Mouse (Mus musculus) right cerebral cortex, adult 2 months (tissue): ENCODE measurements around the gene Ppp1r1c.
A peak's percentile ranks its signal among the peaks of the same experiment; 100 is the strongest.
"Not testable (repeated sequence)": the region's sequence is repeated elsewhere in the genome, so short reads cannot be mapped to it uniquely, and the experiment has no call there.

Experiments
- DNase-seq, 2 experiments: peaks; one replicate each; pipeline ENCODE4 v3.0.0; 2021 to 2022; ENCODE audit warnings: low spot score in 2 of 2

Gene Ppp1r1c

GRCm38 (mm10) chr2:79744164-79744563 is 36.6 kb downstream of the Ppp1r1c start:
- no peak for DNase-seq

GRCm38 (mm10) chr2:79751685-79752084 is 44.1 kb downstream of the Ppp1r1c start:
- no peak for DNase-seq

- peak; percentile 38 to 49 for DNase-seq
These were observed 52.4 kb downstream of the Ppp1r1c start for GRCm38 (mm10) chr2:79760018-79760417.

DNA sequence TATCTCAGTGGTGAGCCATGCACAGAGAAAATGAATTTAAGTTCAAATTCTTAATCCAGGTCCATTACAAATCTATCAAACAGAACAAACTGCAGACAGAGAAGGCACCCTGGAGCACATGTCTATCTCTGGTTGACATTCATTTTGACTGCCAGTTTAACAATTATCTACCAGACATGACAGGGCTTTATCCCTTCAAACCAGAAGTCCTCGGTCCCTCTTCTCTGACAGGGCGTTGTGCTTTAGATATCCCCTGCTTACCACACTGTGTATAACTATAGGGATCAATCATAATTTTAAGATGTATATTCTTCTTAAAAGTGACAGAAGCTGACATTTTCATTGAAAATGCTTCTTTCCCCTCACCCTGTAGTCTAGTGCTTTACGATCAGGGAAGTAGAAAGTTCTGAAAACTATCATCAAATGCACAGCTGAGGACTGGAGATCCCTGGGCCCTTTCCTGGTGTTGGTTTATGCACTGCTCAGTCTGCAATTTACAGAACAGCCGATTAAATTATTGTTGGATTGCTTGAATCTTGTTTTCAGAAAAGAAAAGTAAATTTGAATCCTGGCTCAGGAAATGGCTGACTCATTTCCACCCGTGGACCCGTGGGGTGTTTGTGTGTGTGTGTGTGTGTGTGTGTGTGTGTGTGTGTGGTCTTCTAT is 55.3 kb downstream of the Ppp1r1c start:
- no peak for DNase-seq

GRCm38 (mm10) chr2:79765032-79765431 is 57.5 kb downstream of the Ppp1r1c start:
- no peak for DNase-seq

DNA sequence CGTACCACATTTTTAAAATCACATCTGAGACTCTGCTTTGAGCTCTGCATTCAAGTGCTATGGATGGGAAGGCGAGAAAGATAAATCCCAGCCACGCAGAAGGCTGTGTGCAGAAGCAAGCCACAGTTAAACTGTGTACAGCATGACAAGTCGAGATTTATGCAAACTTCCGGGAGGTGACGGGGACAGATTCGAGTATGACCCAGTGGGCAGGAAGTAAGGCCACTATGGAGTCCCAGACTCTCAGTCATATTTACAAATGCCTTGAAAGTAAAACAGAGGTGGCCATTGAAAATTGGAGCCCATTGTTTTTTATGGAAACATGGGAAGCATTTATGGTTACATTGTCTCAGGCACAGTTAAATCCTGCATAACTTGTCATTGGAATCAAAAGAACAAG is 58.1 kb downstream of the Ppp1r1c start:
- DNase-seq, result no peak

DNA sequence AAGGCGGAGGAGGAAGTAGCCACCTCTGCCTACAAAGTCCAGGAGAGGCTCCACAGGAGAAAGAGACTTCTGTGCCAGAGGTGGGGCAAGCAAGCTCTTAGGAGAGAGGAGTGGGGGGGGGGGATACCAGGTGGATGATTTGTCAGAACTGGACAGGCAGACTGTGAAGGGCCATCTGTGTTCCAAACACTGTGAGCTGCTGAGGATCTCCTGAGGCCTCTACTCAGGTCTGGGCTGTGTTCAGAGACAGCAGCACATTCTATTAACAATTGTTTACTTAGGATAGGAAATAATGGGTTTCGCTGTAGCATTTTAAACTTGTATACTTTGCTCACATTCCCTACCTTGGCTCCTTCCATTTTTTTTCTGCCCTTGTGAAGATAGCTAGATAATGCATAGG is 61.0 kb downstream of the Ppp1r1c start:
- DNase-seq, result no peak

GRCm38 (mm10) chr2:79770307-79770706 is 62.7 kb downstream of the Ppp1r1c start:
- no peak for DNase-seq

DNA sequence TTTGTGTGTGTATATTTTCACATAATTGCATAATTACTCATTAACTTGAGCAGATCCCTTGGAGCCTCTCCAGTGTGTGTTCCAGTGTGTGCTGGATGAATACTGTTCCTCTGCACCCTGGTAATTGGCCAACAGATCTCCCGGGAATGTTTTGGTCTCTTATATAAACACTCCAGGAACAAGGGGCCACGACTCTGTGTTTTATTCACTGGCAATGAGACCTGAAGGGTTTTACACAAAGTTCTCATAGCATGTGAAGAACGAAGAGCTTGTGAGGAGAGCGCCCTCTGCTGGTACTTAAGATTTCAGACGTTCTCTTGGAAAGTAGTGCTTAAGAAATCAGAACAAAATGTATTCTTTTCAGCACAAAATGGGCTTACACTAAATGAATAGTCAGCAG is 66.8 kb downstream of the Ppp1r1c start:
- DNase-seq, result peak; percentile 84 to 85

- DNase-seq, result no peak
These were observed 70.2 kb downstream of the Ppp1r1c start for GRCm38 (mm10) chr2:79777801-79778200.

DNA sequence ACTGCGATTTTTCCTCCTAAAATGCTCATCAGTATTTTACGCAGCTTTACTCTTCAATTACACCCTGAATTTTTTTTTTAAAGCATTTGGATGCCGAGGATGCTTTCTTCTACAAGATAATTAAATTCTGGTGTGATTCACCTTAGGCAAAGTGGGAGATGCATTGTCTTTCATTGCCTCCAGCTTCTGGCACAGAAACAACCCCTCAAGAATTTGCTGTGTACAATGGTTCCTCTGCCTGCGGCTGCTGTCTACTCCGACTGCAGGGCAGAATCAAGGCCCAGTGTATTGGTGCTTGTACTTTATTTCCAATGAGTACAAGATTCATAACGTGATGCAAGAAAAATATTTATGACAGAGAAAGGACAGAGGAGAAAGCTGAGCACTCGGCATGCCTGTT is 73.2 kb downstream of the Ppp1r1c start:
- DNase-seq, result no peak

- no peak for DNase-seq
These were observed 78.1 kb downstream of the Ppp1r1c start for GRCm38 (mm10) chr2:79785541-79786134.

GRCm38 (mm10) chr2:79786467-79786866 is 78.9 kb downstream of the Ppp1r1c start:
- no peak for DNase-seq

- no peak for DNase-seq
These were observed 85.6 kb downstream of the Ppp1r1c start for GRCm38 (mm10) chr2:79793186-79793585.

GRCm38 (mm10) chr2:79797444-79797843 is 89.9 kb downstream of the Ppp1r1c start:
- DNase-seq, result no peak

DNA sequence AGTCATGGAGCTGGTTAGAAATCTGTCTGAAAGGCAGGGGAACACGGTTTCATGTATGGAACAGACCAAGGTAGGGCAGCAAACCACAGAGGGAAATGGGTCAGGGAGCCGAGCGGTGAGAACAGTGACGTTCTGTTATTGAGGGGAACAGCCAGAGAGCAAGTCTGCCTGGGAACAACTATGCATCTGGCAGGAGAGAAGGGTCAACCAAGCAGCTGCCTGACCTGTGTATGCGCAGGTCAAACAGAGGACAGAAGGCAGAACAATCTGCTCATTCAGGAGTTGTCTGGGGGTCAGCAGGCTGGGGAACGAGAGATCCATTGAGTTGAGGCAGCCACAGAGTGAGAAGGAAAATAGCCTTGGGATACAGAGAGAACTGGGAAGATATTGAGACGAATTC is 91.0 kb downstream of the Ppp1r1c start:
- no peak for DNase-seq

DNA sequence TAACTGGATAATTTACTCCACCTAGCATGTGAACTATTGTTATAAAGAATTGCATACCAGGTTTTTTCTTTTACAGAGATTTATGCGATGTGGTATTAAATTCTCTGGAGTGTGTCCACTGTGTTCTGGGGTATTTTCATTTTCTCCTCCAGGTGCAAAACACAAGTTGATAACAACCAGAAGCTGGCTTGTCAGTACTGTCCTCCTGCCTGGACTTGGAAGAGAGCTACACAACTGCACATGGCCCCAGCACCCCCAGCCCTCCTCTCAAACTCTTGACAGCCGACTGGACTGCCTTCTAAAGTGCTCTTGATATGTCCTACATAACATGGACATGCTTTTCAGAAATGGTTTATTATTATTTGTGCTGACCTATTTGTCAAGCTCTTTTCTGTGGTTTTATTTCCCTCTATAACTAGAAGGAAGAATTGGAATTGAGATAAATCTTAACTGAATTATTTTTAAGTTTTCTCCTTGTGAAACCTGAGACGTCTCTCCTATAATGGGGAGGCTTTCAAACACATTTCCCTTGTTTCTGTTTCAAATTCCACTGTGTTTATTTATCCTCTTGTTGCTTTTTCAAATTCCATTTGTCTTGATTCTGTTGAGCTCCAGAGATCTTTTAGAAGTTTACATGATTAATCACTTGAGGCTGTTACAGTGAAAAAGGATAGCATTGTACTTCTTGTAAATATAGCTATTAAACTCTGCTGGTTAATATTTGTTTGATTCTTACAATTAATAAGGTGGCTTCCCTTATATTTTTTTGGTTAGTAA is 108.3 kb downstream of the Ppp1r1c start:
- DNase-seq, result no peak

- no peak for DNase-seq
These were observed 112.0 kb downstream of the Ppp1r1c start for GRCm38 (mm10) chr2:79819543-79819942.

DNA sequence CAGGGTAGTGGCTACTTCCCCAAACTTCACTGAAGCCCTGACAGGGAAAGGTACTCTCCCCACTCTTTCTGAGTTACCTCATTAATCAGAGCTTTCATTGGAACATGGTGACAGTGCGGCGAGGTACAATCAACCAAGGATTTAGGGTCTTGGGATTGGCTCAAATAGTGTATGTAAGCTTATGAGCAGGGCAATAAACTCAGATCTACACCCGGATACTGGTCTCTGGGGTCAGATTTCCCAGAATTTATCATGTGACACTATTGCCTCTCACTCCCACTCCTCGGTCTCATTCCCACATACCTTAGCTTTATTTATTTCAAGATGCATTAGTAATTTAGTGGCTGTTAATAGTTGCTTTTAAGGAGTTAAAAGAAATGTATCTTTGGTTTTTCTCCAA is 118.3 kb downstream of the Ppp1r1c start:
- no peak for DNase-seq

GRCm38 (mm10) chr2:79839090-79839489 is 131.5 kb downstream of the Ppp1r1c start:
- no peak for DNase-seq

DNA sequence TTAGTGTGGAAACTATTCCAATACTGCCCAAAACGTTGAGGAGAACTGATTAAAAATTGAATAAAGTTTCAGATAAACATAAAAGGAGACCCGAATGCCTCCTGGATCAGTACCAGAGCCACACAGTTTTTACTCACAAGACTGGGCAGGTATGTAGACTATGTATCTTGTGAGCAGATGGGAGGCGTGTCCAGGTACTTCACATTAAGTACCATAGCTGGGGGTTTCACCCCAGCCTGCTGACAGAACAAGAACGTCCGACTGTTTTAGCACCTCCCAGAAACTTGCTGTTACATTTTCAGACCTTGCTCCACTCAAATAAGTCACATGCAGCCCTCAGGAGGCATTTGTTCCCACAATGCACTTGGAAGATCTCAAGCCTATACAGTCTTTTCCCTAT is 131.9 kb downstream of the Ppp1r1c start:
- no peak for DNase-seq

- not testable (repeated sequence) for DNase-seq
These were observed 139.8 kb downstream of the Ppp1r1c start for GRCm38 (mm10) chr2:79847396-79847795.

GRCm38 (mm10) chr2:79856874-79857273 is 149.3 kb downstream of the Ppp1r1c start:
- no peak for DNase-seq
